Mouse (Mus musculus) retina, postnatal 1 day (tissue): ENCODE measurements around the gene Adss.

Experiments
- DNase-seq: peaks from one replicate; pipeline ENCODE4 v3.0.0-alpha.2; 2012

Gene Adss

GRCm38 (mm10) chr1:177727883-177728525, 68.3 kb downstream of the Adss start:
- no peak for DNase-seq

- DNase-seq = no peak
Measured at GRCm38 (mm10) chr1:177726870-177727269, 69.4 kb downstream of the Adss start.

GRCm38 (mm10) chr1:177723786-177724185, 72.5 kb downstream of the Adss start:
- DNase-seq = no peak

- DNase-seq = no peak
Measured at GRCm38 (mm10) chr1:177719029-177719427, 77.3 kb downstream of the Adss start.

- DNase-seq = peak; percentile 94
Measured at GRCm38 (mm10) chr1:177718340-177719028, 77.8 kb downstream of the Adss start.

GRCm38 (mm10) chr1:177717057-177717835, 79.1 kb downstream of the Adss start:
- DNase-seq = no peak

- no peak for DNase-seq
Measured at GRCm38 (mm10) chr1:177716448-177716847, 79.9 kb downstream of the Adss start.

GRCm38 (mm10) chr1:177714397-177715012, 81.8 kb downstream of the Adss start:
- no peak for DNase-seq

GRCm38 (mm10) chr1:177713635-177714396, 82.5 kb downstream of the Adss start:
- no peak for DNase-seq
